Mouse (Mus musculus): Measurements from ENCODE around the gene Tubgcp4. TPM values are rescaled to one million over a fixed set of nuclear protein-coding genes. Genes with fewer than 3 reads are reported as not detected.

Tubgcp4 gene
- polyA plus RNA-seq, 1 experiment from 2014 or later = 15.4 TPM

- H3K36me3 ChIP-seq (ENCODE audit: control insufficient read depth, insufficient read depth, low read length) = peaks cover 14% of the 10 kb centered on the region
- H3K4me2 ChIP-seq (replicated peaks; ENCODE audit: low read depth) = no peak overlapping the region
- no peak for TF ChIP-seq CTCF (IDR thresholded peaks at IDR 0.05; ENCODE audit: low read depth)
- no peak for TF ChIP-seq EP300 (optimal IDR thresholded peaks at IDR 0.05)
- ATAC-seq (ENCODE audit: low FRiP score, low TSS enrichment) = no peak
- no peaks in the 10 kb centered on the region for H3K9me3 ChIP-seq (ENCODE audit: control insufficient read depth, low read length)
- no peak overlapping the region for H3K27ac ChIP-seq (replicated peaks)
- DNase-seq (ENCODE audit: low spot score) = no peak
- no peaks in the 10 kb centered on the region for H3K4me1 ChIP-seq (replicated peaks; ENCODE audit: control insufficient read depth, insufficient read depth)
- H3K27me3 ChIP-seq (ENCODE audit: control insufficient read depth, insufficient read depth, low read length) = no peaks in the 10 kb centered on the region
- H3K4me3 ChIP-seq (ENCODE audit: low read depth, low read length) = no peak overlapping the region
- 90% methylated on average over 4 of the region's 4 CpGs for WGBS
- no peak overlapping the region for H3K9ac ChIP-seq (ENCODE audit: low read length)
Measured at GRCm38 (mm10) chr2:121239426-121239825, 69.0 kb downstream of the Tubgcp4 start.

DNA sequence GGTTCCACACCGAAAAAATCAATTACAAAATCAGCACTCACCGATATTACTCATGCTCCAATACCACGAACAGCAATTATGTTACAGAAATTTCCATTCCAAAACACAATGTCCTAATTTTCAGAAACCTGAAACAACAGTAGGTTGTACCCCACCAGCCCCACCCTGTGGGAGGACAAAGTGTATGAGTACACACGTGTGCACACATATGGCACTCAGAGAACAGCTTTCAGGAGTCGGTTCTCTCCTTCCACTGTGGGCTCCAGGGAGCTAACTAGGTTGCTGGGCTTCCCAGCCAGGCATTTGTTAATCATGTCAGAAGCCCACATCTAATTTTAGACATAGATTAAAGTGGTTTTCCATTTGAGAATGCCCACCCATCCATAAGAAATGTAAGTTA, 73.6 kb downstream of the Tubgcp4 start:
- DNase-seq (ENCODE audit: low spot score) (no peak), ATAC-seq (ENCODE audit: low FRiP score, low TSS enrichment) (no peak)
- Histone ChIP-seq H3K27ac (replicated peaks) (no peak overlapping the region), H3K36me3 (ENCODE audit: control insufficient read depth, insufficient read depth, low read length) (peaks cover 17% of the 10 kb centered on the region; the same call in 1 of the 2 replicates), H3K4me1 (replicated peaks; ENCODE audit: control insufficient read depth, insufficient read depth) (no peaks in the 10 kb centered on the region), H3K9ac (ENCODE audit: low read length) (no peak overlapping the region), H3K4me3 (ENCODE audit: low read depth, low read length) (no peak overlapping the region), H3K4me2 (replicated peaks; ENCODE audit: low read depth) (no peak overlapping the region), H3K9me3 (ENCODE audit: control insufficient read depth, low read length) (no peaks in the 10 kb centered on the region), H3K27me3 (ENCODE audit: control insufficient read depth, insufficient read depth, low read length) (no peaks in the 10 kb centered on the region)
- TF ChIP-seq EP300 (optimal IDR thresholded peaks at IDR 0.05) (no peak), CTCF (IDR thresholded peaks at IDR 0.05; ENCODE audit: low read depth) (no peak)
- 94% methylated on average over 5 of the region's 5 CpGs for WGBS

Other genes starting within 250 kb of the Tubgcp4 start
- 8.5 and 8.9 TPM in 2 replicates for gene Ubr1, start 199.9 kb upstream of the Tubgcp4 start, polyA plus RNA-seq (2015; fragmentation: Nextera tagmentation; extraction: Ambion mirVana)
- gene Tmem62, start 193.6 kb upstream of the Tubgcp4 start, polyA plus RNA-seq (2015; fragmentation: Nextera tagmentation; extraction: Ambion mirVana) = 9.9 and 10.7 TPM in 2 replicates
- gene Ccndbp1, start 162.3 kb upstream of the Tubgcp4 start, polyA plus RNA-seq (2015; fragmentation: Nextera tagmentation; extraction: Ambion mirVana) = 31.1 and 33.6 TPM in 2 replicates
- 0.22 and 0.23 TPM in 2 replicates for gene Epb42, start 133.6 kb upstream of the Tubgcp4 start, polyA plus RNA-seq (2015; fragmentation: Nextera tagmentation; extraction: Ambion mirVana)
- gene Tgm5, start 84.8 kb upstream of the Tubgcp4 start, polyA plus RNA-seq (2015; fragmentation: Nextera tagmentation; extraction: Ambion mirVana) = 1.8 and 2.7 TPM in 2 replicates
- not detected in 2 replicates for gene Tgm7, start 60.9 kb upstream of the Tubgcp4 start, polyA plus RNA-seq (2015; fragmentation: Nextera tagmentation; extraction: Ambion mirVana)
- 9.6 and 9.7 TPM in 2 replicates for gene Adal, start 30.2 kb upstream of the Tubgcp4 start, polyA plus RNA-seq (2015; fragmentation: Nextera tagmentation; extraction: Ambion mirVana)
- 12.6 and 14.9 TPM in 2 replicates for gene Lcmt2, start 30.0 kb upstream of the Tubgcp4 start, polyA plus RNA-seq (2015; fragmentation: Nextera tagmentation; extraction: Ambion mirVana)
- 5.5 and 5.8 TPM in 2 replicates for gene Zscan29, start 471 bp downstream of the Tubgcp4 start, polyA plus RNA-seq (2015; fragmentation: Nextera tagmentation; extraction: Ambion mirVana)
- gene Trp53bp1, start 100.8 kb downstream of the Tubgcp4 start, polyA plus RNA-seq (2015; fragmentation: Nextera tagmentation; extraction: Ambion mirVana) = 9.6 and 10.6 TPM in 2 replicates
- 1.3 and 2.1 TPM in 2 replicates for gene Map1a, start 118.9 kb downstream of the Tubgcp4 start, polyA plus RNA-seq (2015; fragmentation: Nextera tagmentation; extraction: Ambion mirVana)
- gene Ppip5k1, start 184.7 kb downstream of the Tubgcp4 start, polyA plus RNA-seq (2015; fragmentation: Nextera tagmentation; extraction: Ambion mirVana) = 13.9 and 14.1 TPM in 2 replicates
- 625 and 652 TPM in 2 replicates for gene Ckmt1, start 187.1 kb downstream of the Tubgcp4 start, polyA plus RNA-seq (2015; fragmentation: Nextera tagmentation; extraction: Ambion mirVana)
- gene Strc, start 216.5 kb downstream of the Tubgcp4 start, polyA plus RNA-seq (2015; fragmentation: Nextera tagmentation; extraction: Ambion mirVana) = 0.01 and 0.04 TPM in 2 replicates
- gene Pdia3, start 243.1 kb downstream of the Tubgcp4 start, polyA plus RNA-seq (2015; fragmentation: Nextera tagmentation; extraction: Ambion mirVana) = 613 and 617 TPM in 2 replicates
- gene Catsper2, start 243.1 kb downstream of the Tubgcp4 start, polyA plus RNA-seq (2015; fragmentation: Nextera tagmentation; extraction: Ambion mirVana) = 1.0 and 1.3 TPM in 2 replicates

Data from stomach, postnatal 0 days (tissue).